Mouse (Mus musculus) forebrain, embryonic 16.5 days (tissue): ENCODE data around the gene Fbxw7. TPM values are rescaled to one million over a fixed set of nuclear protein-coding genes. Genes with fewer than 3 reads are reported as not detected.

Experiments used
- ATAC-seq: fragments of 200-750 bp; cut with Nextera tagmentation; 2 replicates; pipeline ENCODE4 v1.8.0; 2017; ENCODE audit warnings: mild to moderate bottlenecking, moderate library complexity
- H3K27ac ChIP-seq: fragments of 300-500 bp; sonication (generic); 2 replicates; pipeline ENCODE4 v1.5.1; 2014; ENCODE audit warnings: low read length, control low read depth
- H3K27me3 ChIP-seq: fragments of 300-500 bp; sonication (generic); replicated peaks from 2 replicates; pipeline ENCODE4 v1.6.1; 2014; ENCODE audit warnings: low read length; ENCODE audit not compliant: control insufficient read depth, insufficient read depth
- H3K36me3 ChIP-seq: fragments of 300-500 bp; sonication (generic); 2 replicates; pipeline ENCODE4 v1.6.1; 2014; ENCODE audit not compliant: control insufficient read depth, insufficient read depth
- H3K4me1 ChIP-seq: fragments of 300-500 bp; sonication (generic); replicated peaks from 2 replicates; pipeline ENCODE4 v1.6.1; 2014; ENCODE audit warnings: low read length; ENCODE audit not compliant: control insufficient read depth, insufficient read depth
- H3K4me2 ChIP-seq: fragments of 300-500 bp; sonication (generic); 2 replicates; pipeline ENCODE4 v1.6.1; 2014; ENCODE audit warnings: mild to moderate bottlenecking, low read length, control low read depth
- H3K4me3 ChIP-seq: fragments of 300-500 bp; sonication (generic); replicated peaks from 2 replicates; pipeline ENCODE4 v1.5.1; 2014; ENCODE audit warnings: mild to moderate bottlenecking, low read length, control low read depth
- H3K9ac ChIP-seq: fragments of 300-500 bp; sonication (generic); replicated peaks from 2 replicates; pipeline ENCODE4 v1.6.1; 2014; ENCODE audit warnings: low read depth, low read length, control low read depth
- H3K9me3 ChIP-seq: fragments of 300-500 bp; sonication (generic); 2 replicates; pipeline ENCODE4 v1.6.1; 2016; ENCODE audit warnings: low read length; ENCODE audit not compliant: control insufficient read depth
- WGBS: fragments of 180-500 bp; shearing (Covaris S2); extraction: QIAGEN DNeasy Blood & Tissue Kit; methylation state at CpG from one replicate; pipeline ENCODE4 v1.1.7; 2014; 5-methylcytosine and 5-hydroxymethylcytosine counted together
- polyA plus RNA-seq: library from polyadenylated mRNA; unstranded; fragments of >200 nt; fragmentation: Nextera tagmentation; extraction: Ambion mirVana; gene quantifications from 2 replicates; pipeline ENCODE4 v1.2.1, GENCODE M21; 2015

The Fbxw7 gene
- polyA plus RNA-seq, 1 experiment from 2014 or later: 35.7 TPM

DNA sequence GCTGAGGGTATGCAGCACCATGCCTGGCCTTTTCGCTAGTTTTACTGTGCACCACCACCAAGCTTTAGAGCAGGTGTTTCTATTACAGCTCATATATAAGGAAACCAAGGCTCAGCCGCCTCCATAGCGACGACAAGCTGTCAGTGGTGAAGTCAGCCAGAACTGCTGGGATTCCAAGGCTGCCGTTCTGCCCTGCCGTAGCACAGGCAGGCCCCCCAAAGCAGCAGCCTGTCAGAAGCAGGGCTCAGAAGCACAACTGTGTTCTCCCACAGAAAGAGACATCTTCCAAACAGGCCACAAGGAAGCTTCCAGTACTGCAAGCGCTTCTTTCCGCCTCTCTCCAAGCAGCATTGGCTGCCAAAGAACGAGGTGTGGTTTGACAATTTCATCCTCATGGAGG, 200.6 kb downstream of the Fbxw7 start:
- Histone ChIP-seq H3K27ac (peak overlapping the region; percentile 29; the same call in 1 of the 2 replicates), H3K4me1 (peaks cover 4% of the 10 kb centered on the region; the same call in 1 of the 2 replicates), H3K9ac (no peak overlapping the region), H3K27me3 (no peaks in the 10 kb centered on the region), H3K36me3 (no peaks in the 10 kb centered on the region), H3K9me3 (no peaks in the 10 kb centered on the region), H3K4me3 (no peak overlapping the region), H3K4me2 (no peak overlapping the region)
- ATAC-seq: peak; percentile 73
- WGBS: 54% methylated on average over 9 of the region's 9 CpGs

DNA sequence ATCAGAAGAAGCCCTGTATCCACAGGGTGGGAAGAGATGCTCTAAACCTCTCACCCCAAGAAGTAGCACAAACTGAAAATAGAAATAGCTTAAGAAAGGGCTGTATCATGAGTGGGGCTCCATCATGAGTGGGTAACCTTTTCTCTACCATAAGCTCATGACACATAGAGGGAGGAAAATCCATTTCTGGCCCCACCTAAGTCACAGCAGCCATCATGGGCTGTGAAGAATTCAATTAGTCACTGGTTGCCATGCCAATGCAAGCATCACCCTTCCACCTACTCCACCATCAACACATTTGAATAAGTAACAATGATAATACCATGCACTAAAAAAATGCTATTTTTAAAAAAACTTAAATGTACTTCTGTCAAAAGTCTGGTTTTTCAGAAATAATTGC, 205.1 kb downstream of the Fbxw7 start:
- no peaks in the 10 kb centered on the region for H3K9me3 ChIP-seq
- no peak overlapping the region for H3K4me3 ChIP-seq
- H3K4me2 ChIP-seq: no peak overlapping the region
- no peak for ATAC-seq
- H3K36me3 ChIP-seq: no peaks in the 10 kb centered on the region
- H3K27me3 ChIP-seq: no peaks in the 10 kb centered on the region
- H3K27ac ChIP-seq: no peak overlapping the region
- H3K9ac ChIP-seq: no peak overlapping the region
- H3K4me1 ChIP-seq: peaks cover 8% of the 10 kb centered on the region

DNA sequence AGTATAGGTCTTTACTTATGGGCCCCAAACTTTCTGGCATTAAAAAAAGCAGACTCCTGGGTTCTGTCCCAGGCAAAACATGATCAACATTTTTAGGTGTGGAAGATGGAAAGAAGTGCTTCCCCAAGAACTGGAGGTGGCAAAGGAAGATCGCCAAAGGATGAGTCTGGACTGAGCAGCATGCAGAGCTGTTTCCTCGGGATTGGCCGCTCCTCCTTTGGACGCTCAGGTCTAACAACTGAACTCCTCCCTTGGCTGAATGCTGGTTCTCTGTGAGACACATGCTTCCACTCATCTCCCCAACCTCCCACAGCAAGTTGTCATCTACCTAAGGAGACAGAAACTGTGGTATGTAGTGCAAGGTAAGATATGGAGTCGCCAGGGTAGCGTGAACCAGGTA, 206.7 kb downstream of the Fbxw7 start:
- Histone ChIP-seq H3K36me3 (no peaks in the 10 kb centered on the region), H3K27me3 (no peaks in the 10 kb centered on the region), H3K9ac (no peak overlapping the region), H3K4me2 (no peak overlapping the region), H3K27ac (no peak overlapping the region), H3K4me3 (no peak overlapping the region), H3K9me3 (no peaks in the 10 kb centered on the region), H3K4me1 (peaks cover 9% of the 10 kb centered on the region)
- WGBS: 95% methylated on average over 6 of the region's 6 CpGs
- no peak for ATAC-seq

DNA sequence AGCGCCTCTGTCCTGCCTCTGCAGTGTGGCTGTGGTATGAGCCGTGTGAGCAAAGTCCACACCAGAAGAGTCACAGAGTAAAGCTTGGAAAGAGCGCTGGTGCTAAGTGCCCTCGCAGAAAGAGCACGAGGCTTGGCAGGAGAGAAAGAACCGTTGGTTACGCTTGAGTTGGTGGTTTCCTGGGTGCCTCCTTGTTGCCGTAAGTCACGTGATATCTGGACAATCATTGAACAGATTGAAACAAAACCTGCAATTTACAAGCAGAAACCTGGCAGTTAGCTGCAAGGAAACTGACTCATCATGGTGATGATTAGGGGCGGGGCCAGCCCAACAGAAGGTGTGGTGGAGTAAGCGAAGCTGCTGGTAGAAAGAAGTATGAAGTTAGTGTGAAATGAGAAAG, 207.7 kb downstream of the Fbxw7 start:
- Histone ChIP-seq H3K36me3 (no peaks in the 10 kb centered on the region), H3K9ac (no peak overlapping the region), H3K4me2 (no peak overlapping the region), H3K27me3 (no peaks in the 10 kb centered on the region), H3K27ac (no peak overlapping the region), H3K9me3 (no peaks in the 10 kb centered on the region), H3K4me3 (no peak overlapping the region), H3K4me1 (peaks cover 9% of the 10 kb centered on the region)
- 80% methylated on average over 11 of the region's 11 CpGs for WGBS
- ATAC-seq: no peak

DNA sequence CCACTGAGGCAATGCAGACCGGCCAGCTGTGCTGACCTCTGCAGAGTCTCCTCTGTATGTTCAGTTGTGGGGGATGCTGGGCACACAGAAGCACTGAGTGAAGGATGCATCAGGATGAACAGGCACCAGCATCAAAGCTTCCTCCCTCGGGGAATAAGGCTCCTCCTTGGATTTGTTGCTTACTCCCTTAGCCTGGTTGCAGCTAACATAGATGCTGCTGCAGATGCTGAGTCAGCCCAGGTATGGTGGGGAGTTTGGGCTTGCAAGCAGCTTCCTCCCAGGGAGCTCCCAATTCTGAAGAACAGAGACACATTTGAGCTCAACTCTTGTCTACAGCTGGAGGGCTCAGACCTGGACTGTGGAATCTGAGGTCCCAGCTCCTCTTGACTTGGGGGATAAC, 209.2 kb downstream of the Fbxw7 start:
- 80% methylated on average over 2 of the region's 2 CpGs for WGBS
- no peaks in the 10 kb centered on the region for H3K36me3 ChIP-seq
- H3K27me3 ChIP-seq: no peaks in the 10 kb centered on the region
- no peak for ATAC-seq
- no peak overlapping the region for H3K9ac ChIP-seq
- no peak overlapping the region for H3K4me3 ChIP-seq
- H3K4me1 ChIP-seq: peaks cover 9% of the 10 kb centered on the region
- H3K4me2 ChIP-seq: no peak overlapping the region
- no peak overlapping the region for H3K27ac ChIP-seq
- no peaks in the 10 kb centered on the region for H3K9me3 ChIP-seq

DNA sequence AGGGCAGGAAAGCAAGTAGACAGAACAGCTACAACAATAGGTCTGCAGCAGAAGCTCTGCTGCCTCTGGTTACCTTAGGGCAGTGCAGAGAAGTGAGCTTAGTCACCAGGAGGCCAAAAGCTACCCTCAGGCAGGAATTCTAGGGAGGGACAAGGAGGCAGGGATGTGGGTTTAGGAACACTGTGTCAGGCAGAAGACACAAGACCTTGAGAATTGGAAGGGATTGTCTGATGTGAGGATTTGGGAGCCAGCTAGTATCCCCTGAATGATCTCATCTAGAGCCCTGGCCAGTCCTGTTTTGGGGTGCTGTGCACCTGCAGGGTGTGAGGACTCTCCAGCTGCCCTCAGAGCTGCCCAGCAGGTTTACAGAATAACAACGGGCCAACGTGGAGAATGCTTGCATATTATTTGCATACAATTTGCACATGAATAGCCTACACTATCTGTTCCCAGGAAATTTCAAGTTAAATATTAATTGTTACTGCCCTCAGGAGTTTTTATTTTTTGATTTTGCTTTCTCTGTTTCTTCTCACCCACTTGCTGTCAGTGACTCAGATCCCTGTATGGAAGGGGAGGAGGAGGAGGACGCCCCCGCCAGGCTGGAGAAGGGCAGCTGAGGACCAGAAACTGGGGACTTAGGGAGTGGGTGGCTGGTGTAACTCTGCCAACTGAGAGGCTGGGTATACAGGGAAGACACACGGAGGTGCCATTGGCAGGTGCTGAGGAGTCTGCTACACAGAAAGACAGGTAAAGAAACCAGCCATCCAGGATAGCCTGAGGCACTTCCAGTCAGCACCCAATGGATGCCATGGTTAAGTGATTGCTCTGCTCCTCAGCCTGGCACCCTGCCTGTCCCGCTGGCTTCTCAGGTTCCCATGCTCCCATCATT, 210.0 kb downstream of the Fbxw7 start:
- 21% methylated on average over 6 of the region's 6 CpGs for whole genome bisulfite sequencing
- Histone ChIP-seq H3K4me1 (peaks cover 9% of the 10 kb centered on the region), H3K4me2 (no peak overlapping the region), H3K36me3 (no peaks in the 10 kb centered on the region), H3K27me3 (no peaks in the 10 kb centered on the region), H3K27ac (no peak overlapping the region), H3K9ac (no peak overlapping the region), H3K9me3 (no peaks in the 10 kb centered on the region), H3K4me3 (no peak overlapping the region)
- ATAC-seq: peak; percentile 61

Other genes with a start within 250 kb of the Fbxw7 start
- 24.9 and 30.2 TPM in 2 replicates for gene Arfip1, start 232.6 kb upstream of the Fbxw7 start, polyA plus RNA-seq
- 0.06 TPM in 1 of 2 replicates, not detected in the other for gene Tigd4, start 221.7 kb upstream of the Fbxw7 start, polyA plus RNA-seq
- 0.85 and 1.2 TPM in 2 replicates for gene Tmem154, start 149.1 kb upstream of the Fbxw7 start, polyA plus RNA-seq